Mouse (Mus musculus): ENCODE measurements at regions not wholly inside any gene's neighbourhood (a gene's known extent, or its start where the extent isn't known, plus 50 kb on each side); places are given as distances from the start of the nearest gene placed in this dataset.

GRCm38 (mm10) chr10:53429539-53430344, 50.0 kb upstream of the Cep85l start:
- Histone ChIP-seq H3K9ac (no peak overlapping the region), H3K4me2 (no peak overlapping the region), H3K27ac (no peak overlapping the region; the same call in 1 of the 2 replicates), H3K4me1 (replicated peaks) (peaks cover 11% of the 10 kb centered on the region), H3K9me3 (no peaks in the 10 kb centered on the region), H3K36me3 (no peaks in the 10 kb centered on the region), H3K27me3 (no peaks in the 10 kb centered on the region), H3K4me3 (no peak overlapping the region)
- peak; percentile 54; the same call in 1 of the 2 replicates for ATAC-seq (ENCODE audit: low FRiP score)
- WGBS = 50% methylated on average over 7 of the region's 7 CpGs

Data from hindbrain, embryonic 13.5 days (tissue).